Mouse (Mus musculus) T-helper 2 cell (primary cell): ENCODE data around the gene Pnn.

Source experiments
- in situ Hi-C: fragments of 300-600 bp; cut with MboI, MseI; formaldehyde crosslinking; loops from one replicate; pipeline ENCODE4 v1.15.1; 2025; ENCODE audit warnings: high pct_unique_total_duplicates

Pnn gene

DNA sequence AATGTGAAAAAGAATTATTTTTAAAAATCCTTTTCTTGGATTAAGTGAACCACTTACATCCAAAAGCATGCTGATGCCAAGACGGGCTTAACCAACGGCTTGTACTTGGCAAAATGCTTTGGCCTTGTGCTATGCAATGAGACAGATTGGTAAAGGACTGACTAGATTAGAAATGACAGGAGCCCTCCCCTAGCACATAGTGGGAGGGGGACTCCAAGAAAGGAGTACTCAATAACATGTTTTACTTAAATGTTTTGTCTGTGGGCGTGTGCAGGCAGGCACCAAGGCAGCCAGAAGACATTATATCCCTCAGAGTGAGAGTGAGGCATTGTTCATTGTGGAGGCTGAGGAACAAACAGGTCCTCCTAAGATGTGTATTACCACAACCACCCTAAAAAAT lies 7.4 kb downstream of the Pnn start:
- in situ Hi-C loops: no loop called here

- in situ Hi-C loops: no loop called here
Measured at GRCm38 (mm10) chr12:59076996-59077395, 10.3 kb downstream of the Pnn start.

DNA sequence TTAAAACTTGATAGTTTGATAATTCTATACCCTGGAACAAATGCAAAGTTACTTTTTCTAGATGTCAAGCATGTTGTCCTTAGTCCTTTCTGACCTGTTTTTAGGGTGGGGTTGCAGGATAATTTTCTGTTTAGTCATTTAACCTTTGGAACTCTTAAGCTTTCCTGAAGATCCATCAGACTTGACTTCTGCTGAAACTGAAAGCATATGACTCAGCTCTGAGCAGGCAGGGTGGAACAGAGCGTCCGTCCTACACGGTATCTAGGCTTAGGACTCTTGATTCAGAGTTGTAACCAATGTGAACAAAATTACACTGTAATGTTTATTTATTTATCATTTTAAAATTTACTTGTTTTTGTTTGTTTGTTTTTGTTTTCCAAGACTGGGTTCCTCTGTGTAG lies 11.2 kb downstream of the Pnn start:
- in situ Hi-C loops: no loop called here

DNA sequence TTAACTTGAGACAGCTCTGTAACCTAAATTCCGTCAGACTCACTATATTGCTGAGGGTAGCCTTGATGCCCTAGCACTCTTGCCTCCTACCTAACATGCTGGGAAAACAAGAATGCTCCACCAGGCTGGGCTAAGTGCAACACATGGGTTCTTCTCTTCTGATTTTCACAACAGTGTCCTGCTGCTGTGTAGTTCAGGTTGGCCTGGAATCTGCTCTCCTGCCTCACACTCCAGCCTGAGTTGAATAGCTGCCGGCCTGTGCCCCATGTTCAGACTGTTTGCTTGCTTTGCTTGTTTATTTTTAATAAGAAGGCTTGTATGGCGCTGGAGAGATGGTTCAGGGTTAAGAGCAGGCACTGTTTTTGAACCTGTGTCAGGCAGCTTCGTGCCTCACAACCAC lies 13.8 kb downstream of the Pnn start:
- in situ Hi-C loops: no loop called here

GRCm38 (mm10) chr12:59084446-59084845 lies 17.8 kb downstream of the Pnn start:
- in situ Hi-C loops: no loop called here

GRCm38 (mm10) chr12:59086171-59086570 lies 19.5 kb downstream of the Pnn start:
- in situ Hi-C loops: no loop called here

DNA sequence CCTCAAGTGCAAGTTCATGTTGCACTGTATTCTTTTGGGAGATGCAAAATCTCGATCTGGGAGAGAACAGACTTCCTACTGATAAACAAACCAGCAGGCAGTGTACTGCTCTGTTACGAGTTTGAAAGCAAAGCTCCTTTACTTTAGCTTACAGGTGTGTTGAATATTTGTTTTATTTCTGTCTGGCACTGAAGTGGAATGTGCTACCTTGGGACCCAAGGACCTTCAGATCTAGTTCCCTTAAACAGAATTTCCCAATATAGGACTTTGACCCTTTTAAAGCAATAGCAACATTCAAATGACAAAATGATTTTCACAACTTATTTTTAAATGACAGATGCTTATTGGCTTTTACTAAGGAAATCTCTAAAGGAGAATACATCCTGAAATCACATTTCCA lies 26.9 kb downstream of the Pnn start:
- in situ Hi-C loops: no loop called here

DNA sequence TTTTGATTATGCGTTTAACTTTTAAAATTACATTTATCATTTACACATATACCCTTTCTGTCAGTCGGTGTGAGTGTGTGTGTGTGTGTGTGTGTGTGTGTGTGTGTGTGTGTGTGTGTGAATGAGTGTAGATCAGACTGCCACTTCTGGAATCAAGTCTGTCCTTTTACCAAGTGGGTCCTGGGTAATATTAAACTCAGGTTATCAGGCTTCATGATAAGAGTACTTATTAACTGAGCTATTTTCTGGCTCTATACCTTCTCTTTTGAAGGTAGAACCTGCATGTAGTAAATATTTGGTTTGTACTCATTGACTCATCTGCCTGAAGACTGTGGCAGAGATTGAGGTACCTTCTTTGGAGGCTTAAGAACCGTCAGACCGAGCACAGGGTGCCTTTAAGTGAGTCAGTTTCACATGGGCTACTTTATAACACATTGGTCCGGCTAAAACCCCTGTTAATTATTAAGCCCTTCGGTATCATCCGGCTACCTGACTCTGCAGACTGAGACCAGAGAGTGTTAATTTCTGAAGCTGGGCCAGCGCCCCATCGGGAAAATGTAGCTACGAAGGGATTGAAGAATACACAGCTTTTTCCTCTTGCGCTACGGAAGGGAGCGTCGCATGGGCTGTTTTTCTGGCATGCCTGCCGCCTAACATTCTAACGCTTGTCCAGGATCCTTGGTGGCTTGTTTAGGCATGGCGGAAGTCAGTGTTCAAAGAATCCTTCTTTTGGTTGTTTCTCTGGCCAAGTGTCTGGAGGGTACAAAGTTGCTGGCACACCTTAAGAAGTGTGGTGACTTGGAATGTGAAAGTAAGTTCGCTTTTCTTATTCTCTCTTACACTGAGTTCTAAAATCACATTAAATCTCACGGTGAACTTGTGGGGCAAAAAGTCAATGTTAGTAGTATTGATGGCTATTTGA lies 28.7 kb downstream of the Pnn start, which contains the start of gene Mia2:
Gene Mia2 (plus strand): TSS at position 696 of the 922 bp plus-strand sequence.
- in situ Hi-C loops: no loop called here

GRCm38 (mm10) chr12:59104771-59105170 lies 38.1 kb downstream of the Pnn start:
- in situ Hi-C loops: no loop called here

DNA sequence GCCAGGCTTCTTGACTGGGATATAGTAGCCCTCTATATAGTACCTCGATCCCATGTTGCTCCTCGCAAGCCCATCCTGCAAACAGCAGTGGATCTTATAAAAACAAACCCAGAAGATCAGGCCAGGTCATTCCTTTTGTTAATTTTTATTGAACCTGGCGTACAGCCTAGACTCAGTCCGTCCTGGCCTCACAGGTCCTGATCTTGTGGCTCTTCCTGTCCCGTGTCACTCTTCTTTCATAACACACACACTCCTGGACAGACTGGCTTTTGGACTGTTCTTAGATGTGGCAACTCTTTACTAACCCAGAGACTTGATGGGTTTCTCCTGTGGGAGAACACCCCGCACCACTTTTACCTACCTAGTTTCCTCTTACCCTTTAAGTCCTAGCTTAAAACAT lies 39.2 kb downstream of the Pnn start:
- in situ Hi-C loops: no loop called here

GRCm38 (mm10) chr12:59106491-59106890 lies 39.8 kb downstream of the Pnn start:
- in situ Hi-C loops: no loop called here

DNA sequence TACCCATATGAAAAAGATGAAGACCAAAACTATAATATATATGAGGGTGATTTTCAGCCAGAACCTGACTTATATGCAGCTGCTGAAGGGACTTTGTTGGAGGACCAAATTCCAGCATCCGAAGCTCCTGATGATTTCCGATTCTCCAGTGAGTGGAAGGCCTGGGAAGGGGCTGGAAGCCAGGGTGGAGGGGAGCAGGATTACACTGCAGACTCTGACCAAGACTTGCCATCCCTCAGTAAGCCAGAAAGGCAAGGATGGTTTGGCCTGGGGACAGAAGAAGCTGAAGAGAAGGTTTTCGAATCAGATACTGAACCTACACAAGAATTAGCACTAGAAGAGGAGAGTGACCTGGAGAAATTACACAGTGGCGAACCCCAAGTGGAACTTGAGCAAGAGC lies 41.2 kb downstream of the Pnn start:
- in situ Hi-C loops: no loop called here

GRCm38 (mm10) chr12:59117184-59117583 lies 50.5 kb downstream of the Pnn start:
- in situ Hi-C loops: loop anchor here (10.0 kb wide), 1 partner anchor 408 kb away; no protein-coding TSS in a partner anchor
